Mouse (Mus musculus): ENCODE measurements around the gene Tmem256. TPM values are rescaled to one million over a fixed set of nuclear protein-coding genes. Genes with fewer than 3 reads are reported as not detected.

Gene Tmem256
- polyA plus RNA-seq, 1 experiment from 2014 or later, result 354 TPM

GRCm38 (mm10) chr11:69881787-69882670 lies 43.7 kb downstream of the Tmem256 start:
- peak overlapping the region; percentile 64 for H3K9ac ChIP-seq (ENCODE audit: low read depth, low read length)
- WGBS, result 59% methylated on average over 21 of the region's 21 CpGs
- peak overlapping the region; percentile 81 for H3K4me2 ChIP-seq (replicated peaks; ENCODE audit: low read depth, low read length)
- H3K27me3 ChIP-seq (ENCODE audit: control insufficient read depth, insufficient read depth, low read length), result no peaks in the 10 kb centered on the region
- peak overlapping the region; percentile 96 for H3K27ac ChIP-seq (ENCODE audit: low read depth, low read length)
- H3K4me3 ChIP-seq (ENCODE audit: low read length), result peak overlapping the region; percentile 40
- no peak for ATAC-seq (ENCODE audit: low FRiP score, low TSS enrichment)
- no peaks in the 10 kb centered on the region for H3K36me3 ChIP-seq (ENCODE audit: control insufficient read depth, insufficient read depth, low read length)
- H3K9me3 ChIP-seq (ENCODE audit: control insufficient read depth, low read length), result no peaks in the 10 kb centered on the region
- H3K4me1 ChIP-seq (ENCODE audit: control insufficient read depth, insufficient read depth, low read length), result peaks cover 29% of the 10 kb centered on the region

GRCm38 (mm10) chr11:69883066-69883465 lies 44.8 kb downstream of the Tmem256 start:
- no peaks in the 10 kb centered on the region for H3K27me3 ChIP-seq (ENCODE audit: control insufficient read depth, insufficient read depth, low read length)
- H3K9me3 ChIP-seq (ENCODE audit: control insufficient read depth, low read length), result no peaks in the 10 kb centered on the region
- no peak overlapping the region for H3K4me2 ChIP-seq (replicated peaks; ENCODE audit: low read depth, low read length)
- ATAC-seq (ENCODE audit: low FRiP score, low TSS enrichment), result no peak
- H3K36me3 ChIP-seq (ENCODE audit: control insufficient read depth, insufficient read depth, low read length), result no peaks in the 10 kb centered on the region
- H3K4me3 ChIP-seq (ENCODE audit: low read length), result no peak overlapping the region
- no peak overlapping the region for H3K9ac ChIP-seq (ENCODE audit: low read depth, low read length)
- H3K4me1 ChIP-seq (ENCODE audit: control insufficient read depth, insufficient read depth, low read length), result peaks cover 25% of the 10 kb centered on the region
- 68% methylated on average over 4 of the region's 4 CpGs for WGBS
- H3K27ac ChIP-seq (ENCODE audit: low read depth, low read length), result no peak overlapping the region

- Histone ChIP-seq H3K27me3 (ENCODE audit: control insufficient read depth, insufficient read depth, low read length) (no peaks in the 10 kb centered on the region), H3K9ac (ENCODE audit: low read depth, low read length) (no peak overlapping the region), H3K27ac (ENCODE audit: low read depth, low read length) (no peak overlapping the region), H3K4me3 (ENCODE audit: low read length) (no peak overlapping the region), H3K4me2 (replicated peaks; ENCODE audit: low read depth, low read length) (no peak overlapping the region), H3K9me3 (ENCODE audit: control insufficient read depth, low read length) (no peaks in the 10 kb centered on the region), H3K4me1 (ENCODE audit: control insufficient read depth, insufficient read depth, low read length) (peaks cover 25% of the 10 kb centered on the region), H3K36me3 (ENCODE audit: control insufficient read depth, insufficient read depth, low read length) (no peaks in the 10 kb centered on the region)
- 91% methylated on average over 8 of the region's 8 CpGs for WGBS
- ATAC-seq (ENCODE audit: low FRiP score, low TSS enrichment), result no peak
These were observed 45.3 kb downstream of the Tmem256 start for GRCm38 (mm10) chr11:69883527-69884151.

- no peak overlapping the region for H3K4me3 ChIP-seq (ENCODE audit: low read length)
- ATAC-seq (ENCODE audit: low FRiP score, low TSS enrichment), result no peak
- no peaks in the 10 kb centered on the region for H3K27me3 ChIP-seq (ENCODE audit: control insufficient read depth, insufficient read depth, low read length)
- peak overlapping the region; percentile 18; the same call in 1 of the 2 replicates for H3K9ac ChIP-seq (ENCODE audit: low read depth, low read length)
- peaks cover 19% of the 10 kb centered on the region for H3K4me1 ChIP-seq (ENCODE audit: control insufficient read depth, insufficient read depth, low read length)
- no peaks in the 10 kb centered on the region for H3K9me3 ChIP-seq (ENCODE audit: control insufficient read depth, low read length)
- no peak overlapping the region; the same call in 1 of the 2 replicates for H3K4me2 ChIP-seq (replicated peaks; ENCODE audit: low read depth, low read length)
- no peaks in the 10 kb centered on the region for H3K36me3 ChIP-seq (ENCODE audit: control insufficient read depth, insufficient read depth, low read length)
- no peak overlapping the region for H3K27ac ChIP-seq (ENCODE audit: low read depth, low read length)
- WGBS, result 60% methylated on average over 9 of the region's 9 CpGs
These were observed 45.9 kb downstream of the Tmem256 start for GRCm38 (mm10) chr11:69884240-69884639.

- Histone ChIP-seq H3K4me1 (ENCODE audit: control insufficient read depth, insufficient read depth, low read length) (peaks cover 14% of the 10 kb centered on the region), H3K36me3 (ENCODE audit: control insufficient read depth, insufficient read depth, low read length) (no peaks in the 10 kb centered on the region), H3K4me2 (replicated peaks; ENCODE audit: low read depth, low read length) (no peak overlapping the region; the same call in 1 of the 2 replicates), H3K4me3 (ENCODE audit: low read length) (no peak overlapping the region), H3K9ac (ENCODE audit: low read depth, low read length) (no peak overlapping the region), H3K27ac (ENCODE audit: low read depth, low read length) (no peak overlapping the region), H3K9me3 (ENCODE audit: control insufficient read depth, low read length) (no peaks in the 10 kb centered on the region), H3K27me3 (ENCODE audit: control insufficient read depth, insufficient read depth, low read length) (no peaks in the 10 kb centered on the region)
- 71% methylated on average over 8 of the region's 8 CpGs for WGBS
- ATAC-seq (ENCODE audit: low FRiP score, low TSS enrichment), result no peak
These were observed 46.3 kb downstream of the Tmem256 start for GRCm38 (mm10) chr11:69884663-69885062.

- Histone ChIP-seq H3K9me3 (ENCODE audit: control insufficient read depth, low read length) (no peaks in the 10 kb centered on the region), H3K27ac (ENCODE audit: low read depth, low read length) (no peak overlapping the region), H3K36me3 (ENCODE audit: control insufficient read depth, insufficient read depth, low read length) (no peaks in the 10 kb centered on the region), H3K9ac (ENCODE audit: low read depth, low read length) (no peak overlapping the region), H3K4me2 (replicated peaks; ENCODE audit: low read depth, low read length) (no peak overlapping the region), H3K4me3 (ENCODE audit: low read length) (no peak overlapping the region), H3K27me3 (ENCODE audit: control insufficient read depth, insufficient read depth, low read length) (no peaks in the 10 kb centered on the region), H3K4me1 (ENCODE audit: control insufficient read depth, insufficient read depth, low read length) (peaks cover 3% of the 10 kb centered on the region)
- no peak for ATAC-seq (ENCODE audit: low FRiP score, low TSS enrichment)
- 70% methylated on average over 8 of the region's 8 CpGs for WGBS
These were observed 48.8 kb downstream of the Tmem256 start for GRCm38 (mm10) chr11:69886907-69887635.

Small RNAs within 50 kb of the gene (microRNA-seq; reads per million reads assigned to microRNA genes)
- gene Mir6924, result not detected

Other genes with a start within 250 kb of the Tmem256 start
- 7.6 and 11.4 TPM in 2 replicates for gene Atp1b2, start 232.6 kb upstream of the Tmem256 start, polyA plus RNA-seq (2014; fragmentation: Nextera tagmentation; extraction: Ambion mirVana)
- not detected in 2 replicates for gene Shbg, start 220.6 kb upstream of the Tmem256 start, polyA plus RNA-seq (2014; fragmentation: Nextera tagmentation; extraction: Ambion mirVana)
- gene Sat2, start 216.5 kb upstream of the Tmem256 start, polyA plus RNA-seq (2014; fragmentation: Nextera tagmentation; extraction: Ambion mirVana), result 16.9 and 22.6 TPM in 2 replicates
- gene Fxr2, start 205.5 kb upstream of the Tmem256 start, polyA plus RNA-seq (2014; fragmentation: Nextera tagmentation; extraction: Ambion mirVana), result 30.7 and 33.3 TPM in 2 replicates
- 0.51 TPM in 1 of 2 replicates, not detected in the other for gene Sox15, start 183.2 kb upstream of the Tmem256 start, polyA plus RNA-seq (2014; fragmentation: Nextera tagmentation; extraction: Ambion mirVana)
- 42.3 and 71.8 TPM in 2 replicates for gene Mpdu1, start 175.9 kb upstream of the Tmem256 start, polyA plus RNA-seq (2014; fragmentation: Nextera tagmentation; extraction: Ambion mirVana)
- 8.5 and 10.5 TPM in 2 replicates for gene Cd68, start 172.4 kb upstream of the Tmem256 start, polyA plus RNA-seq (2014; fragmentation: Nextera tagmentation; extraction: Ambion mirVana)
- gene Eif4a1, start 166.1 kb upstream of the Tmem256 start, polyA plus RNA-seq (2014; fragmentation: Nextera tagmentation; extraction: Ambion mirVana), result 729 and 1,177 TPM in 2 replicates
- gene Senp3, start 156.4 kb upstream of the Tmem256 start, polyA plus RNA-seq (2014; fragmentation: Nextera tagmentation; extraction: Ambion mirVana), result 95.2 and 102 TPM in 2 replicates
- 0.34 and 0.60 TPM in 2 replicates for gene Tnfsf13, start 152.7 kb upstream of the Tmem256 start, polyA plus RNA-seq (2014; fragmentation: Nextera tagmentation; extraction: Ambion mirVana)
- gene Tnfsf12, start 142.7 kb upstream of the Tmem256 start, polyA plus RNA-seq (2014; fragmentation: Nextera tagmentation; extraction: Ambion mirVana), result 6.9 and 8.6 TPM in 2 replicates
- 4.6 and 4.9 TPM in 2 replicates for gene Tnfsfm13, start 142.4 kb upstream of the Tmem256 start, polyA plus RNA-seq (2014; fragmentation: Nextera tagmentation; extraction: Ambion mirVana)
- gene Polr2a, start 79.9 kb upstream of the Tmem256 start, polyA plus RNA-seq (2014; fragmentation: Nextera tagmentation; extraction: Ambion mirVana), result 30.2 and 58.4 TPM in 2 replicates
- gene Slc35g3, start 76.5 kb upstream of the Tmem256 start, polyA plus RNA-seq (2014; fragmentation: Nextera tagmentation; extraction: Ambion mirVana), result 0.23 and 0.36 TPM in 2 replicates
- 2.0 and 2.2 TPM in 2 replicates for gene Zbtb4, start 72.6 kb upstream of the Tmem256 start, polyA plus RNA-seq (2014; fragmentation: Nextera tagmentation; extraction: Ambion mirVana)
- gene Chrnb1, start 42.6 kb upstream of the Tmem256 start, polyA plus RNA-seq (2014; fragmentation: Nextera tagmentation; extraction: Ambion mirVana), result 4.6 and 6.5 TPM in 2 replicates
- 1.7 and 1.9 TPM in 2 replicates for gene Fgf11, start 36.7 kb upstream of the Tmem256 start, polyA plus RNA-seq (2014; fragmentation: Nextera tagmentation; extraction: Ambion mirVana)
- gene Tmem102, start 32.9 kb upstream of the Tmem256 start, polyA plus RNA-seq (2014; fragmentation: Nextera tagmentation; extraction: Ambion mirVana), result 6.4 and 7.7 TPM in 2 replicates
- not detected in 2 replicates for gene Gm39566, start 23.2 kb upstream of the Tmem256 start, polyA plus RNA-seq (2014; fragmentation: Nextera tagmentation; extraction: Ambion mirVana)
- gene Spem2, start 20.0 kb upstream of the Tmem256 start, polyA plus RNA-seq (2014; fragmentation: Nextera tagmentation; extraction: Ambion mirVana), result not detected in 2 replicates
- gene Spem1, start 16.3 kb upstream of the Tmem256 start, polyA plus RNA-seq (2014; fragmentation: Nextera tagmentation; extraction: Ambion mirVana), result 0.27 TPM in 1 of 2 replicates, not detected in the other
- gene Nlgn2, start 730 bp upstream of the Tmem256 start, polyA plus RNA-seq (2014; fragmentation: Nextera tagmentation; extraction: Ambion mirVana), result 7.8 and 8.5 TPM in 2 replicates
- 84.3 and 105 TPM in 2 replicates for gene Plscr3, start 7.9 kb downstream of the Tmem256 start, polyA plus RNA-seq (2014; fragmentation: Nextera tagmentation; extraction: Ambion mirVana)
- gene Tnk1, start 20.2 kb downstream of the Tmem256 start, polyA plus RNA-seq (2014; fragmentation: Nextera tagmentation; extraction: Ambion mirVana), result 2.3 and 4.9 TPM in 2 replicates
- not detected in 2 replicates for gene Tmem95, start 39.5 kb downstream of the Tmem256 start, polyA plus RNA-seq (2014; fragmentation: Nextera tagmentation; extraction: Ambion mirVana)
- 3.8 and 6.4 TPM in 2 replicates for gene Kctd11, start 42.9 kb downstream of the Tmem256 start, polyA plus RNA-seq (2014; fragmentation: Nextera tagmentation; extraction: Ambion mirVana)
- gene Acap1, start 57.0 kb downstream of the Tmem256 start, polyA plus RNA-seq (2014; fragmentation: Nextera tagmentation; extraction: Ambion mirVana), result 0.20 and 0.28 TPM in 2 replicates
- 12.4 and 15.1 TPM in 2 replicates for gene 2810408A11Rik, start 62.5 kb downstream of the Tmem256 start, polyA plus RNA-seq (2014; fragmentation: Nextera tagmentation; extraction: Ambion mirVana)
- 13.0 and 16.3 TPM in 2 replicates for gene Neurl4, start 62.6 kb downstream of the Tmem256 start, polyA plus RNA-seq (2014; fragmentation: Nextera tagmentation; extraction: Ambion mirVana)
- gene Gps2, start 75.4 kb downstream of the Tmem256 start, polyA plus RNA-seq (2014; fragmentation: Nextera tagmentation; extraction: Ambion mirVana), result 73.4 and 82.0 TPM in 2 replicates
- gene Eif5a, start 83.4 kb downstream of the Tmem256 start, polyA plus RNA-seq (2014; fragmentation: Nextera tagmentation; extraction: Ambion mirVana), result 2,108 and 2,169 TPM in 2 replicates
- 10.1 and 10.7 TPM in 2 replicates for gene Ybx2, start 97.3 kb downstream of the Tmem256 start, polyA plus RNA-seq (2014; fragmentation: Nextera tagmentation; extraction: Ambion mirVana)
- 11.7 and 14.1 TPM in 2 replicates for gene Slc2a4, start 109.7 kb downstream of the Tmem256 start, polyA plus RNA-seq (2014; fragmentation: Nextera tagmentation; extraction: Ambion mirVana)
- 117 and 132 TPM in 2 replicates for gene Cldn7, start 126.3 kb downstream of the Tmem256 start, polyA plus RNA-seq (2014; fragmentation: Nextera tagmentation; extraction: Ambion mirVana)
- 34.5 and 50.1 TPM in 2 replicates for gene Ctdnep1, start 142.6 kb downstream of the Tmem256 start, polyA plus RNA-seq (2014; fragmentation: Nextera tagmentation; extraction: Ambion mirVana)
- 117 and 141 TPM in 2 replicates for gene Elp5, start 144.0 kb downstream of the Tmem256 start, polyA plus RNA-seq (2014; fragmentation: Nextera tagmentation; extraction: Ambion mirVana)
- gene Gabarap, start 152.6 kb downstream of the Tmem256 start, polyA plus RNA-seq (2014; fragmentation: Nextera tagmentation; extraction: Ambion mirVana), result 426 and 499 TPM in 2 replicates
- 48.5 and 63.1 TPM in 2 replicates for gene Phf23, start 157.3 kb downstream of the Tmem256 start, polyA plus RNA-seq (2014; fragmentation: Nextera tagmentation; extraction: Ambion mirVana)
- gene Dvl2, start 162.1 kb downstream of the Tmem256 start, polyA plus RNA-seq (2014; fragmentation: Nextera tagmentation; extraction: Ambion mirVana), result 28.2 and 34.9 TPM in 2 replicates
- 41.1 and 58.4 TPM in 2 replicates for gene Acadvl, start 176.9 kb downstream of the Tmem256 start, polyA plus RNA-seq (2014; fragmentation: Nextera tagmentation; extraction: Ambion mirVana)
- gene Dlg4, start 178.4 kb downstream of the Tmem256 start, polyA plus RNA-seq (2014; fragmentation: Nextera tagmentation; extraction: Ambion mirVana), result 13.2 and 16.4 TPM in 2 replicates
- gene Asgr1, start 215.6 kb downstream of the Tmem256 start, polyA plus RNA-seq (2014; fragmentation: Nextera tagmentation; extraction: Ambion mirVana), result 2.0 and 2.4 TPM in 2 replicates

Data from kidney, embryonic 14.5 days (tissue).